Mouse (Mus musculus) Patski (cell line): ENCODE measurements around the gene Ltb4r2. TPM values are rescaled to one million over a fixed set of nuclear protein-coding genes. Genes with fewer than 3 reads are reported as not detected.

Experiments used
- ATAC-seq: fragments of 100-300 bp; one replicate; pipeline ENCODE4 v1.8.0; 2021
- CTCF ChIA-PET: fragments of 350-600 bp; sonication (Branson Sonifier 250); formaldehyde crosslinking; loops from one replicate; lab custom pipeline; 2022; ENCODE audit warnings: inconsistent platforms; lab: Charles Lee
- POLR2A ChIA-PET: fragments of 350-600 bp; sonication (Branson Sonifier 250); formaldehyde crosslinking; loops from one replicate; lab custom pipeline; 2022; ENCODE audit warnings: antibody characterized with exemption, inconsistent platforms; lab: Charles Lee
- DNase-seq: peaks from one replicate; pipeline ENCODE4 v3.0.0-alpha.2; 2011; ENCODE audit warnings: low read depth, low spot score
- H3K27me3 ChIP-seq: fragments of 371-371 bp; one replicate; pipeline ENCODE4 v1.5.1; 2021
- CTCF ChIP-seq: fragments of 100-300 bp; IDR thresholded peaks from one replicate; pipeline ENCODE4 v1.5.1; 2021
- in situ Hi-C: fragments of 300-500 bp; cut with MboI; formaldehyde crosslinking; loops from 3 replicates; pipeline ENCODE4 v1.11.1; 2018; ENCODE audit warnings: low pct_unique_long_range_greater_than_20kb, mixed read lengths
- polyA plus RNA-seq: library from polyadenylated mRNA; unstranded; gene quantifications from one replicate; pipeline ENCODE4 v1.2.3, GENCODE M21; 2021

Ltb4r2 gene
- polyA plus RNA-seq, 1 experiment from 2014 or later = not detected

- in situ Hi-C loops = no loop called here
- ChIA-PET CTCF (interaction anchor here (1.0 to 1.4 kb wide), 2 partner anchors 13 to 71 kb away, joined by 3 to 5 read pairs; no protein-coding TSS in a partner anchor), POLR2A (no interaction called here)
- TF ChIP-seq CTCF = no peak
- no peak for DNase-seq
- H3K27me3 ChIP-seq = peaks cover 12% of the 10 kb centered on the region
- ATAC-seq = no peak
Measured at GRCm38 (mm10) chr14:55793946-55794345, 32.7 kb downstream of the Ltb4r2 start.

- H3K27me3 ChIP-seq = peaks cover 7% of the 10 kb centered on the region
- ChIA-PET POLR2A (interaction anchor here (0.6 to 1.1 kb wide), 2 partner anchors 22 to 1129 kb away, joined by 3 read pairs; no protein-coding TSS in a partner anchor), CTCF (no interaction called here)
- no peak for TF ChIP-seq CTCF
- ATAC-seq = no peak
- in situ Hi-C loops = no loop called here
- DNase-seq = no peak
Measured at GRCm38 (mm10) chr14:55795380-55796163, 34.3 kb downstream of the Ltb4r2 start.

Other genes with a start within 250 kb of the Ltb4r2 start
- not detected for gene Nrl, start 236.4 kb upstream of the Ltb4r2 start, polyA plus RNA-seq
- gene Pck2, start 221.2 kb upstream of the Ltb4r2 start, polyA plus RNA-seq = 109 TPM
- gene Dcaf11, start 201.4 kb upstream of the Ltb4r2 start, polyA plus RNA-seq = 71.7 TPM
- 4.7 TPM for gene A730061H03Rik, start 201.0 kb upstream of the Ltb4r2 start, polyA plus RNA-seq
- not detected for gene Fitm1, start 185.8 kb upstream of the Ltb4r2 start, polyA plus RNA-seq
- 243 TPM for gene Psme1, start 183.3 kb upstream of the Ltb4r2 start, polyA plus RNA-seq
- gene Emc9, start 176.1 kb upstream of the Ltb4r2 start, polyA plus RNA-seq = 7.3 TPM
- gene Psme2, start 170.3 kb upstream of the Ltb4r2 start, polyA plus RNA-seq = 177 TPM
- gene Rnf31, start 169.7 kb upstream of the Ltb4r2 start, polyA plus RNA-seq = 28.0 TPM
- gene Irf9, start 157.9 kb upstream of the Ltb4r2 start, polyA plus RNA-seq = 24.2 TPM
- gene Rec8, start 143.4 kb upstream of the Ltb4r2 start, polyA plus RNA-seq = not detected
- gene Ipo4, start 125.5 kb upstream of the Ltb4r2 start, polyA plus RNA-seq = 116 TPM
- 1.5 TPM for gene Gm49378, start 123.5 kb upstream of the Ltb4r2 start, polyA plus RNA-seq
- 109 TPM for gene Tm9sf1, start 117.6 kb upstream of the Ltb4r2 start, polyA plus RNA-seq
- gene Tssk4, start 111.2 kb upstream of the Ltb4r2 start, polyA plus RNA-seq = 0.42 TPM
- gene Mdp1, start 100.9 kb upstream of the Ltb4r2 start, polyA plus RNA-seq = 29.7 TPM
- 35.9 TPM for gene Gmpr2, start 89.5 kb upstream of the Ltb4r2 start, polyA plus RNA-seq
- gene Nedd8, start 89.3 kb upstream of the Ltb4r2 start, polyA plus RNA-seq = 325 TPM
- gene Tinf2, start 79.6 kb upstream of the Ltb4r2 start, polyA plus RNA-seq = 19.5 TPM
- 0.12 TPM for gene Tgm1, start 47.5 kb upstream of the Ltb4r2 start, polyA plus RNA-seq
- gene Rabggta, start 39.2 kb upstream of the Ltb4r2 start, polyA plus RNA-seq = 32.8 TPM
- gene Dhrs1, start 15.7 kb upstream of the Ltb4r2 start, polyA plus RNA-seq = 87.3 TPM
- gene Nop9, start 15.7 kb upstream of the Ltb4r2 start, polyA plus RNA-seq = 25.5 TPM
- gene Cideb, start 3.0 kb upstream of the Ltb4r2 start, polyA plus RNA-seq = 1.9 TPM
- not detected for gene Ltb4r1, start 4.5 kb downstream of the Ltb4r2 start, polyA plus RNA-seq
- gene Adcy4, start 22.7 kb downstream of the Ltb4r2 start, polyA plus RNA-seq = not detected
- 0.12 TPM for gene Ripk3, start 27.4 kb downstream of the Ltb4r2 start, polyA plus RNA-seq
- gene Nfatc4, start 61.7 kb downstream of the Ltb4r2 start, polyA plus RNA-seq = 3.9 TPM
- gene Nynrin, start 92.6 kb downstream of the Ltb4r2 start, polyA plus RNA-seq = not detected
- gene Cbln3, start 123.0 kb downstream of the Ltb4r2 start, polyA plus RNA-seq = 0.12 TPM
- 16.2 TPM for gene Khnyn, start 123.5 kb downstream of the Ltb4r2 start, polyA plus RNA-seq
- gene Sdr39u1, start 138.9 kb downstream of the Ltb4r2 start, polyA plus RNA-seq = 42.4 TPM
- gene Cma1, start 183.2 kb downstream of the Ltb4r2 start, polyA plus RNA-seq = not detected
- gene Cma2, start 189.6 kb downstream of the Ltb4r2 start, polyA plus RNA-seq = not detected